Mouse (Mus musculus): Measurements from ENCODE around the gene Alg14.

- TF ChIP-seq CTCF (IDR thresholded peaks at IDR 0.05; ENCODE audit: insufficient read depth, low read length) (no peak), POLR2A (IDR thresholded peaks at IDR 0.05; ENCODE audit: borderline replicate concordance, extremely low read depth, low read depth, low read length) (no peak)
Observed at GRCm38 (mm10) chr3:121287151-121287550, 4.4 kb upstream of the Alg14 start.

Measured in lung, adult 2 months (tissue).